Mouse (Mus musculus) frontal cortex, adult 2 months (tissue): ENCODE data around the gene Tmem81. TPM values are rescaled to one million over a fixed set of nuclear protein-coding genes. Genes with fewer than 3 reads are reported as not detected.
A peak's percentile ranks its signal among the peaks of the same experiment; 100 is the strongest.

Experiments used
- DNase-seq, 2 experiments: peaks; one replicate each; pipeline ENCODE4 v3.0.0; 2022; ENCODE audit warnings: low spot score in 1 of 2; ENCODE audit errors: extremely low spot score in 1 of 2
- polyA plus RNA-seq: library from polyadenylated mRNA; depleted of rRNA; stranded (reverse); fragments of >200 nt; gene quantifications from 2 replicates; pipeline ENCODE4 v1.2.3, GENCODE M21; 2012

Gene Tmem81
- polyA plus RNA-seq, 1 experiment: 6.4 TPM

- no peak for DNase-seq
These were observed 12.6 kb downstream of the Tmem81 start for GRCm38 (mm10) chr1:132518621-132519020.

- no peak for DNase-seq
These were observed 13.7 kb downstream of the Tmem81 start for GRCm38 (mm10) chr1:132519734-132520133.

DNA sequence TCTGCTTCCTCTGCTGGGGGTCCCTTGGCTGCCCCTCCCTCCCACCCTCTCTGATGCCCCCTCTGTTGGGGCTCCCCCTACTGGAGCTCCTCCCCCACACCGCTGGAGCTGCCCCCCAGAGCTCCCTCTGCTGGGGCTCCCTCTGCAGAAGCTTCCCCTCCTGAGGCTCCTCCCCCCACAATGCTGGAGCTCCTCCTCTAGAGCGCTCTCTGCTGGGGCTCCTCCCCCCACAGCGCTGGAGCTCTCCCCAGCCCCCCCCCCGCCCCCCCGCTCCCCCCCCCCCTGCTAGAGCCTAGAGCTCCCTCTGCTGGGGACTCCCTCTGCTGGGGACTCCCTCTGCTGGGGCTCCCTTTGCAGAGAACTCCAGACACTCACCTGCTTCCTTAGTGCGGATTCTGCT lies 14.7 kb downstream of the Tmem81 start:
- DNase-seq: peak in 1 of 2 experiments; percentile 63

DNA sequence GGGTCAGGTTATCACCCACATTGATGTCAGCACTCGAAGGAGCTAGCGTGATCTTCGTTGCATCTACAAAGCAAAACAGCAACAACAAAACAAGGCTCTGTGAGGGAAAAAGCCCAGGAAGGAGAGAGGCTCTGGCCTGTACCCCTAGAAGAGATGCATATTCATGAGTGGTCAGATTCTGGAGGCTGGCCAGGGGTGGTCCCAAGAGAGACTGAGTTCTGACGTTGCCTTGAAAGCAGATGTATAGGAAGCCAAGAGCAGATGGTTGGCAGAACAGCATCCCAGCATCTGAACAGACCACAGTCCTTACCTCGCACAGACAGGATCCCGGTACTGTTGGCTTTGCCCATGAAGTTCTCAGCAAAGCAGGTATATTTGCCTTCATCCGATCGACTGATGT lies 17.0 kb downstream of the Tmem81 start:
- no peak for DNase-seq

DNA sequence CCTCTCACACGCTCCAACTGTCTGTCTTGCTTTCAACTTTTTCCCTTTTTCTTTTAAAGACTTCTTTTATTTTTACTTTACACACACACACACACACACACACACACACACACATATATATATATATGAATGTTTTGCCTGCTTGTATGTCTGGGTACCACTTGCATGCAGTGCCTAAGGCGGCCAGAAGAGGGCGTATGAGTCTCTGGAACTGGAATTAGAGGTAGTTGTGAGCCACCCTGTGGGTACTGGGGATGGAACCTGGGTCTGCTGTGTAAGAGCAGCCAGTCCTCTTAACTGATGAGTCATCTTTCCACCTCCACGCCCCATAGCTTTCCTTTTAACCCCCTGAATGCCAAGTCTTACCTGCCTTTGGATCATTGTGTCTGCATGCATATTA lies 17.9 kb downstream of the Tmem81 start:
- peak in 1 of 2 experiments; percentile 53 for DNase-seq

DNA sequence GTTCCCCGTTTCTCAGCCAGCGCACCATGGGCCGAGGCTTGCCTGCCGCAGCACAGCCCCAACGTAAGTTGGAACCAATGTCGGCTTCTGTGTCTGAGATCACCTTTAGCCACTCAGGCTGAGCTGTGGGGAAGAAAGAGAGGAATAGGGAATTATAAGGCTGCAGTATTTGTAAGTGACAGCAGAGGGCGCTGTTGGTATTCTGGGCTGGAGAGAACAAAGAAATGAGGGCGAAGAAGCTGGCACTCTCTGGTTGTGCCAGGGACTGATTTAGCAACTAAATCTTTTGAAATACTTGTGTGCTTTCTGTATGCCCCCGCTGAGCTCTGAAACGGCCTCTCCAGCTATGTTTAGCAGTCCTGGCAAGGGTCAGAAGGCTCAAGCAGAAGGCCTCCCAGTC lies 19.8 kb downstream of the Tmem81 start:
- DNase-seq: peak; percentile 70 to 95

GRCm38 (mm10) chr1:132528071-132528470 lies 22.0 kb downstream of the Tmem81 start:
- no peak for DNase-seq

GRCm38 (mm10) chr1:132528647-132529334 lies 22.8 kb downstream of the Tmem81 start:
- no peak for DNase-seq

- no peak for DNase-seq
These were observed 24.7 kb downstream of the Tmem81 start for GRCm38 (mm10) chr1:132530631-132531191.

- DNase-seq: no peak
These were observed 26.5 kb downstream of the Tmem81 start for GRCm38 (mm10) chr1:132532521-132532920.

DNA sequence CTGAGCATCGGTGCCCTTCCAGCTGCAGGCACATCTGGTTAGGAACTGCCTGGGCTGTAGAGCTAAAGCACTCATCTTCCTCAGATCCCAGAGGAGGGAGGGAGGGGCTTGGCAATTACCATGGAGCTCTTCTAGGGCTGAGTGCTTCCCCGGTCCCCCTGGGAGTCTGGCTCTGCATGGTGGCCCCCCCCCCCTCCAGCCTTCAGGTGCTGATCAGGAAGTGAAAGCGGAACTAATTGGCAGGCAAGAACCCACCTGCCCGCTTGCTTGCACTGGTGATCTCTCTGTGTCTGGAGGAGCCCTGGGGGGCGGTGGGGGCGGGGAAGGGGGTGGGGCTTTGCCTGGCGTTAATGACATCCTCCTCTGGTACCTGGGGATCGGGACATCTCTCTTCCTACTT lies 27.8 kb downstream of the Tmem81 start:
- no peak for DNase-seq

- DNase-seq: no peak
These were observed 29.5 kb downstream of the Tmem81 start for GRCm38 (mm10) chr1:132535541-132535940.

DNA sequence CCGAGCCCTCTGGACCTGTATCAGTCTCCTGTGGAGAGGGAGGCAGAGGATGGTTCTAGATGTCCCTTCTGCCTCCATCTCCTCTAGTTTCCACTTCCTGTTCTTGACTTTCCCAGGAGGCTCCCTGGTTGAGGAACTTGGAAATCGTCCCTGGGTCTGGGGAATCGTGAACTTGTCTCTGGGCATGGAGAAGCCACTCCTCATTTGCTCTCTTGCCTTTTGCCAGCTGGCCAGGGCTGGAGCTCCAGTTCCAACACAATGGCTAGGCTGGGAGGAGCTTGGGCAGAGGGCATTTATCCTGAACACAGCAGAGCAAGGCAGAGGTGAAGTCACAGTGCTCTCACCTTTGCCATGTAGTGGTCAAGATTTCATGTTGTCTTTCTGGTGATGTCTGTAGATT lies 30.4 kb downstream of the Tmem81 start:
- DNase-seq: no peak

GRCm38 (mm10) chr1:132537736-132538135 lies 31.7 kb downstream of the Tmem81 start:
- no peak for DNase-seq

DNA sequence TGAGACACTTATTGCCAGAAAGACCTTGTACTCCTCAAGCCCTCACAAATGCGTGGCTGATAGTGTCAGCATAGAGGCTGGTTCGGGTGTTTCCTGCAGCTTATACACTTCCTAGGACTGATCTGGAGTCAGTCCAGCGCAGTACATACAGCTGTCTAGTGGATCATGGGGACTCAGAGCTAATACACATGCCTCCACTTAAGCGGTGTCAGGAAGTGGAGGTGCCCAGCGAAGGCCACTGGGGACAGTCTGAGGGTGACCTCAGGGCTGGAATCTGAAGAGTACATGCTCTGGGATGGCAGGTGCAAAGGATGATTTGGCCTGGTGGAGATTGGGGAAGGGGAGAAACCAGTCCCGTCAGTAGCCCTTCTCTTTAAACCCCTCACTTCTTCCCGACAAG lies 34.7 kb downstream of the Tmem81 start:
- DNase-seq: no peak

GRCm38 (mm10) chr1:132541171-132541823 lies 35.3 kb downstream of the Tmem81 start:
- DNase-seq: no peak

- no peak for DNase-seq
These were observed 36.0 kb downstream of the Tmem81 start for GRCm38 (mm10) chr1:132541824-132542599.

DNA sequence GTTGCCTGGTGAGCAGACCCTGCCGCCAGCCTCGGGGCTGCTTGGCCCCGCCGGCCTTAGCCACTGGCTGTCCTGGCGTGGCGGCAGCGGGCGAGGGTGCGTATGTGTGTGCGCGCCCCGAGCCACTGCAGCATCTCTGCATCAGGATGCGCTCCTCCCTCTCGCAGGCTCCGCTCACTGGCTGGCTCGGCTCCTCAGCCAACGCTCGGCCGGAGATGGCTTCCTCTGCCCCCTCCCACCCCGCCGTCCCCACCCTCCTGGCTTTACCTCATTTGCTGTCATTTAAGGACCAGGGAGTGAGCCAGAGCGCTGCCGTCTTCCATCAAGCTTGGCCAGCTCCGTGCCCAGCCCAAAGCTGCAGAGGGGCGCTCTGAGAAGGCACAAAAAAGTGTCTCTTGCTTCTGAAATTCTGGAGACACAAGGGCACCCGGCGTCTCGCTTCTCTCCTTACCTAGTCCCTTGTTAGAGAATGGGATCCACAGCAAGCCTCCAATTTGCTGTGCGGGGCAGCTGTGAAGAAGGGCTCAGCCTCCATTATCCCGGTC lies 36.8 kb downstream of the Tmem81 start, which contains the start of gene Cntn2:
TSS of gene Cntn2 (minus strand) at position 495 of the 545 bp plus-strand sequence.
- DNase-seq: peak in 1 of 2 experiments; percentile 80

GRCm38 (mm10) chr1:132543789-132544188 lies 37.8 kb downstream of the Tmem81 start:
- DNase-seq: no peak

GRCm38 (mm10) chr1:132557901-132558631 lies 52.0 kb downstream of the Tmem81 start:
- DNase-seq: peak in 1 of 2 experiments; percentile 51
